Mouse (Mus musculus) hindbrain, embryonic 14.5 days (tissue): ENCODE measurements around the gene Pdilt. TPM values are rescaled to one million over a fixed set of nuclear protein-coding genes. Genes with fewer than 3 reads are reported as not detected.
"Not testable (repeated sequence)": the region's sequence is repeated elsewhere in the genome, so short reads cannot be mapped to it uniquely, and the experiment has no call there.

Source experiments
- ATAC-seq: fragments of 200-750 bp; cut with Nextera tagmentation; 2 replicates; pipeline ENCODE4 v1.8.0; 2017; ENCODE audit warnings: moderate number of reproducible peaks, mild to moderate bottlenecking, moderate TSS enrichment, moderate library complexity; ENCODE audit not compliant: low FRiP score
- DNase-seq: peaks from one replicate; pipeline ENCODE4 v3.0.0-alpha.2; 2015; ENCODE audit warnings: low spot score
- H3K27ac ChIP-seq: fragments of 300-500 bp; sonication (generic); 2 replicates; pipeline ENCODE4 v1.5.1; 2014; ENCODE audit warnings: mild to moderate bottlenecking, moderate library complexity
- H3K27me3 ChIP-seq: fragments of 300-500 bp; sonication (generic); 2 replicates; pipeline ENCODE4 v1.6.1; 2014; ENCODE audit warnings: mild to moderate bottlenecking, low read length, mixed read lengths; ENCODE audit not compliant: control insufficient read depth, insufficient read depth
- H3K36me3 ChIP-seq: fragments of 300-500 bp; sonication (generic); replicated peaks from 2 replicates; pipeline ENCODE4 v1.6.1; 2014; ENCODE audit not compliant: control insufficient read depth, insufficient read depth
- H3K4me1 ChIP-seq: fragments of 300-500 bp; sonication (generic); replicated peaks from 2 replicates; pipeline ENCODE4 v1.6.1; 2014; ENCODE audit warnings: antibody characterized with exemption, low read length, mixed read lengths; ENCODE audit not compliant: control insufficient read depth, insufficient read depth
- H3K4me2 ChIP-seq: fragments of 300-500 bp; sonication (generic); replicated peaks from 2 replicates; pipeline ENCODE4 v1.6.1; 2014; ENCODE audit warnings: mild to moderate bottlenecking, moderate library complexity
- H3K4me3 ChIP-seq: fragments of 300-500 bp; sonication (generic); replicated peaks from 2 replicates; pipeline ENCODE4 v1.5.1; 2014; ENCODE audit warnings: mild to moderate bottlenecking, low read length
- H3K9ac ChIP-seq: fragments of 300-500 bp; sonication (generic); 2 replicates; pipeline ENCODE4 v1.6.1; 2014
- H3K9me3 ChIP-seq: fragments of 300-500 bp; sonication (generic); 2 replicates; pipeline ENCODE4 v1.6.1; 2016; ENCODE audit warnings: low read length; ENCODE audit not compliant: control insufficient read depth
- WGBS: fragments of 180-500 bp; shearing (Covaris S2); extraction: QIAGEN DNeasy Blood & Tissue Kit; methylation state at CpG from one replicate; pipeline ENCODE4 v1.1.7; 2014; 5-methylcytosine and 5-hydroxymethylcytosine counted together
- polyA plus RNA-seq: library from polyadenylated mRNA; unstranded; fragments of >200 nt; fragmentation: Nextera tagmentation; extraction: Ambion mirVana; gene quantifications from 2 replicates; pipeline ENCODE4 v1.2.1, GENCODE M21; 2014

Pdilt gene
- polyA plus RNA-seq, result 0.39 TPM in 1 of 2 replicates, not detected in the other

GRCm38 (mm10) chr7:119523389-119523788, at the start of gene Pdilt:
Pdilt (minus strand) TSS chr7:119523489.
- no peak for ATAC-seq
- Histone ChIP-seq H3K9ac (no peak within 1 kb of the TSS), H3K9me3 (no peaks in the 10 kb centered on the region), H3K4me2 (no peak within 1 kb of the TSS), H3K27ac (no peak within 1 kb of the TSS), H3K4me3 (no peak within 1 kb of the TSS), H3K27me3 (no peaks in the 10 kb centered on the region), H3K36me3 (no peaks in the 10 kb centered on the region), H3K4me1 (no peaks in the 10 kb centered on the region)
- WGBS, result 78% methylated on average over 4 of the region's 4 CpGs
- DNase-seq, result no peak

GRCm38 (mm10) chr7:119562476-119562875, 39.2 kb upstream of the Pdilt start:
- H3K36me3 ChIP-seq, H3K4me3 ChIP-seq, H3K4me1 ChIP-seq, H3K4me2 ChIP-seq, H3K9ac ChIP-seq, H3K27me3 ChIP-seq, DNase-seq, ATAC-seq, H3K27ac ChIP-seq, H3K9me3 ChIP-seq: not testable (repeated sequence)
- 79% methylated on average over 2 of the region's 2 CpGs for WGBS

- 63% methylated on average over 4 of the region's 4 CpGs for WGBS
- ATAC-seq, result no peak
- H3K9me3 ChIP-seq, result no peaks in the 10 kb centered on the region
These were observed 38.2 kb upstream of the Pdilt start for GRCm38 (mm10) chr7:119561441-119561840.

GRCm38 (mm10) chr7:119560452-119560835, 37.2 kb upstream of the Pdilt start:
- no peaks in the 10 kb centered on the region for H3K4me1 ChIP-seq
- no peaks in the 10 kb centered on the region for H3K36me3 ChIP-seq
- H3K27me3 ChIP-seq, result no peaks in the 10 kb centered on the region
- ATAC-seq, result no peak
- H3K4me2 ChIP-seq, result no peak overlapping the region
- H3K27ac ChIP-seq, result no peak overlapping the region
- H3K4me3 ChIP-seq, result no peak overlapping the region
- DNase-seq, result no peak
- no peak overlapping the region for H3K9ac ChIP-seq
- 94% methylated on average over 3 of the region's 3 CpGs for WGBS
- H3K9me3 ChIP-seq, result no peaks in the 10 kb centered on the region

More at GRCm38 (mm10) chr7:119561441-119561840, 38.2 kb upstream of the Pdilt start:
- Histone ChIP-seq H3K9ac (no peak overlapping the region), H3K4me1 (no peaks in the 10 kb centered on the region), H3K27me3 (no peaks in the 10 kb centered on the region), H3K36me3 (no peaks in the 10 kb centered on the region), H3K4me3 (no peak overlapping the region), H3K4me2 (no peak overlapping the region), H3K27ac (no peak overlapping the region)
- no peak for DNase-seq

- ATAC-seq (no peak), DNase-seq (no peak)
- Histone ChIP-seq H3K4me2 (no peak overlapping the region), H3K4me1 (no peaks in the 10 kb centered on the region), H3K36me3 (no peaks in the 10 kb centered on the region), H3K4me3 (no peak overlapping the region), H3K27me3 (no peaks in the 10 kb centered on the region), H3K9ac (no peak overlapping the region), H3K27ac (no peak overlapping the region), H3K9me3 (no peaks in the 10 kb centered on the region)
- WGBS, result 90% methylated on average over 3 of the region's 3 CpGs
These were observed 36.6 kb upstream of the Pdilt start for GRCm38 (mm10) chr7:119559789-119560451.

GRCm38 (mm10) chr7:119554040-119554439, 30.8 kb upstream of the Pdilt start, which contains the start of gene Acsm2:
Acsm2 (plus strand) TSS chr7:119554340.
- Histone ChIP-seq H3K9ac (no peak within 1 kb of the TSS), H3K4me2 (no peak within 1 kb of the TSS), H3K27ac (no peak within 1 kb of the TSS), H3K27me3 (no peaks in the 10 kb centered on the region), H3K4me1 (no peaks in the 10 kb centered on the region), H3K9me3 (no peaks in the 10 kb centered on the region), H3K36me3 (no peaks in the 10 kb centered on the region), H3K4me3 (no peak within 1 kb of the TSS)
- ATAC-seq, result no peak
- 98% methylated on average over 1 of the region's 1 CpGs for WGBS
- no peak for DNase-seq

GRCm38 (mm10) chr7:119550471-119551222, 27.4 kb upstream of the Pdilt start:
- no peak overlapping the region for H3K4me2 ChIP-seq
- no peaks in the 10 kb centered on the region for H3K9me3 ChIP-seq
- H3K9ac ChIP-seq, result no peak overlapping the region
- no peaks in the 10 kb centered on the region for H3K4me1 ChIP-seq
- H3K36me3 ChIP-seq, result no peaks in the 10 kb centered on the region
- 91% methylated on average over 3 of the region's 3 CpGs for WGBS
- DNase-seq, result no peak
- no peaks in the 10 kb centered on the region for H3K27me3 ChIP-seq
- H3K27ac ChIP-seq, result no peak overlapping the region
- no peak for ATAC-seq
- H3K4me3 ChIP-seq, result no peak overlapping the region

GRCm38 (mm10) chr7:119545572-119545971, 22.3 kb upstream of the Pdilt start:
- no peak overlapping the region for H3K4me3 ChIP-seq
- H3K27me3 ChIP-seq, result no peaks in the 10 kb centered on the region
- no peaks in the 10 kb centered on the region for H3K4me1 ChIP-seq
- no peak overlapping the region for H3K4me2 ChIP-seq
- H3K27ac ChIP-seq, result no peak overlapping the region
- DNase-seq, result no peak
- no peaks in the 10 kb centered on the region for H3K9me3 ChIP-seq
- ATAC-seq, result no peak
- H3K36me3 ChIP-seq, result no peaks in the 10 kb centered on the region
- no peak overlapping the region for H3K9ac ChIP-seq

- no peak overlapping the region for H3K4me3 ChIP-seq
- 80% methylated on average over 2 of the region's 2 CpGs for WGBS
- no peak overlapping the region for H3K9ac ChIP-seq
- H3K36me3 ChIP-seq, result no peaks in the 10 kb centered on the region
- H3K9me3 ChIP-seq, result no peaks in the 10 kb centered on the region
- no peak overlapping the region for H3K27ac ChIP-seq
- DNase-seq, result no peak
- no peaks in the 10 kb centered on the region for H3K27me3 ChIP-seq
- H3K4me2 ChIP-seq, result no peak overlapping the region
- ATAC-seq, result no peak
- H3K4me1 ChIP-seq, result no peaks in the 10 kb centered on the region
These were observed 19.2 kb upstream of the Pdilt start for GRCm38 (mm10) chr7:119542445-119542844.
